Mouse (Mus musculus) bone marrow, adult 2 months (tissue): ENCODE results near the gene Pigv.

Experiments
- CTCF ChIP-seq: fragments of 200-500 bp; IDR thresholded peaks from 2 replicates; pipeline ENCODE4 v1.5.1; 2011; ENCODE audit warnings: low read length, control low read depth; ENCODE audit not compliant: control insufficient read depth, insufficient read depth
- POLR2A ChIP-seq: fragments of 200-500 bp; IDR thresholded peaks from 2 replicates; pipeline ENCODE4 v1.6.1; 2011; ENCODE audit warnings: low read depth, mild to moderate bottlenecking, control low read depth, low read length, borderline replicate concordance; ENCODE audit not compliant: control insufficient read depth

GRCm38 (mm10) chr4:133626621-133627020, 45.8 kb downstream of the Pigv start:
- TF ChIP-seq CTCF: no peak
- TF ChIP-seq POLR2A: no peak
